10 mouse cellular contexts compared by ENCODE assay signal in genomic region chr10:70788814-70789452, GRCm38 (mm10).
A peak's percentile ranks its signal among the peaks of the same experiment; 100 is the strongest.
DNase-seq lines count a peak whose midpoint lies in the region; ATAC-seq and TF ChIP-seq lines count a peak whose summit lies in the region.
"Had no signal": no experiment of that assay in that cellular context is flagged by ENCODE, and none has a peak within 500 bp of the region (broad histone marks: within the 10 kb centered on the region; RNA-seq: fewer than 3 reads in every experiment).

No protein-coding gene starts in this region.

- H3K9me3 ChIP-seq in kidney, embryonic 15.5 days (replicated peaks), result no peaks in the 10 kb centered on the region
- H3K9me3 ChIP-seq in hindbrain, embryonic 15.5 days, result no peaks in the 10 kb centered on the region
- no peaks in the 10 kb centered on the region for H3K9me3 ChIP-seq in intestine, embryonic 15.5 days
- H3K9me3 ChIP-seq: heart, embryonic 10.5 days; midbrain, embryonic 12.5 days had no signal

- TF ChIP-seq POLR2A in olfactory bulb, adult 2 months (IDR thresholded peaks at IDR 0.05; ENCODE audit: insufficient read depth, low read depth, low read length), result no peak

- no peak for ATAC-seq in kidney, embryonic 15.5 days (replicated peaks; ENCODE audit: low FRiP score)
- ATAC-seq in hindbrain, embryonic 15.5 days (ENCODE audit: low FRiP score, low read depth), result peak; percentile 80
- ATAC-seq in intestine, embryonic 15.5 days, result no peak
- no peak for ATAC-seq in megakaryocyte-erythroid progenitor cell, adult 5-6 weeks (replicated peaks; ENCODE audit: low FRiP score, low TSS enrichment, poor library complexity, severe bottlenecking)

- no peak for TF ChIP-seq CTCF in olfactory bulb, adult 2 months (IDR thresholded peaks at IDR 0.05; ENCODE audit: insufficient read depth, low read depth, low read length)

- 57% methylated on average over 7 of the region's 7 CpGs for WGBS in kidney, embryonic 15.5 days
- 25% methylated on average over 7 of the region's 7 CpGs for WGBS in hindbrain, embryonic 15.5 days
- WGBS in olfactory bulb, adult 2 months, result 32% methylated on average over 7 of the region's 7 CpGs
- WGBS in intestine, embryonic 15.5 days, result 60% methylated on average over 7 of the region's 7 CpGs

- no peak overlapping the region for H3K4me3 ChIP-seq in kidney, embryonic 15.5 days (replicated peaks)
- no peak overlapping the region for H3K4me3 ChIP-seq in hindbrain, embryonic 15.5 days
- H3K4me3 ChIP-seq in olfactory bulb, adult 2 months (ENCODE audit: insufficient read depth, low read depth, low read length), result no peak overlapping the region
- no peak overlapping the region for H3K4me3 ChIP-seq in intestine, embryonic 15.5 days (replicated peaks)
- H3K4me3 ChIP-seq: heart, embryonic 10.5 days; midbrain, embryonic 12.5 days had no signal

- H3K9ac ChIP-seq in kidney, embryonic 15.5 days, result no peak overlapping the region
- no peak overlapping the region for H3K9ac ChIP-seq in hindbrain, embryonic 15.5 days
- no peak overlapping the region for H3K9ac ChIP-seq in intestine, embryonic 15.5 days
- H3K9ac ChIP-seq: midbrain, embryonic 12.5 days had no signal

- no peak overlapping the region for H3K27ac ChIP-seq in kidney, embryonic 15.5 days
- peak overlapping the region; percentile 49 for H3K27ac ChIP-seq in hindbrain, embryonic 15.5 days (replicated peaks)
- H3K27ac ChIP-seq in olfactory bulb, adult 2 months (ENCODE audit: insufficient read depth, low read depth, low read length), result peak overlapping the region; percentile 67; the same call in 1 of the 2 replicates
- H3K27ac ChIP-seq in intestine, embryonic 15.5 days, result no peak overlapping the region
- H3K27ac ChIP-seq: heart, embryonic 10.5 days; midbrain, embryonic 12.5 days had no signal

- H3K4me1 ChIP-seq in kidney, embryonic 15.5 days, result no peaks in the 10 kb centered on the region
- peaks cover 14% of the 10 kb centered on the region for H3K4me1 ChIP-seq in hindbrain, embryonic 15.5 days (replicated peaks)
- no peaks in the 10 kb centered on the region for H3K4me1 ChIP-seq in olfactory bulb, adult 2 months (ENCODE audit: control insufficient read depth, insufficient read depth, low read length)
- no peaks in the 10 kb centered on the region for H3K4me1 ChIP-seq in intestine, embryonic 15.5 days (replicated peaks)
- H3K4me1 ChIP-seq: heart, embryonic 10.5 days had no signal

- no peaks in the 10 kb centered on the region for H3K27me3 ChIP-seq in kidney, embryonic 15.5 days
- H3K27me3 ChIP-seq in hindbrain, embryonic 15.5 days, result no peaks in the 10 kb centered on the region
- H3K27me3 ChIP-seq in intestine, embryonic 15.5 days (replicated peaks), result no peaks in the 10 kb centered on the region
- H3K27me3 ChIP-seq: midbrain, embryonic 12.5 days had no signal

- no peaks in the 10 kb centered on the region for H3K36me3 ChIP-seq in kidney, embryonic 15.5 days
- H3K36me3 ChIP-seq in hindbrain, embryonic 15.5 days, result no peaks in the 10 kb centered on the region
- H3K36me3 ChIP-seq in intestine, embryonic 15.5 days, result no peaks in the 10 kb centered on the region
- H3K36me3 ChIP-seq: heart, embryonic 10.5 days; midbrain, embryonic 12.5 days had no signal

- DNase-seq in kidney, adult 11 months, result peak; percentile 25
- peak; percentile 73 to 77 for DNase-seq in cerebellum, postnatal 14 days
- no peak for DNase-seq in urinary bladder, postnatal 36 days (ENCODE audit: low spot score in 2 of 2)

- no peak overlapping the region for H3K4me2 ChIP-seq in kidney, embryonic 15.5 days
- no peak overlapping the region for H3K4me2 ChIP-seq in hindbrain, embryonic 15.5 days
- no peak overlapping the region for H3K4me2 ChIP-seq in intestine, embryonic 15.5 days (replicated peaks)
- H3K4me2 ChIP-seq: midbrain, embryonic 12.5 days had no signal

Comparison
In these comparisons a context has a peak if more than half of its experiments do, and no peak if none do; other contexts are left out.
1. DNase-seq: peak in kidney, adult 11 months (single experiment) and cerebellum, postnatal 14 days (2 of 2); none in urinary bladder, postnatal 36 days (0 of 2).
2. H3K27ac ChIP-seq: peak in hindbrain, embryonic 15.5 days (single experiment) and olfactory bulb, adult 2 months (single experiment); none in kidney, embryonic 15.5 days (single experiment) and intestine, embryonic 15.5 days (single experiment).